Mouse (Mus musculus): ENCODE measurements around the gene 2010111I01Rik. TPM values are rescaled to one million over a fixed set of nuclear protein-coding genes. Genes with fewer than 3 reads are reported as not detected.
"Not testable (repeated sequence)": the region's sequence is repeated elsewhere in the genome, so short reads cannot be mapped to it uniquely, and the experiment has no call there.

2010111I01Rik gene
- total and polyA plus RNA-seq, 2 experiments from 2014 or later: 107 to 149 TPM

DNA sequence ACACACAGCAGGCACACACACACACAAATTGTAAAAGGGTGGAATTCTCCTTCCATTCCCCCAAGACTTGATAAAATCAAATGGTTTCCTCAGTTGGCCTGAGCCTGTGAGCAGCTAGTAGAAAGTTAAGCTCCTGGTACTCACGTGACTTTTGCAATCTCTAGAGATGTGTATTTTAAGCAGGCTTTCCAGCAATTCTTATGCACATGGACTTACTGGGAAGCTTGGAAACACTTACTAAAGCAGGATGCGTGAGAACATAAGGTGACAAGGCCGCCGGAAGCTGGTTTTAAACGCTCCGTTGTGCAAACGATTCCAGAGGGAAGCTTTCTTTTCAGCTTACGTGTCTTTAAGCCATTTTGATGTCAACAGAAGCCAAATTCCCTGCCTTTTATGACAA is 41.5 kb upstream of the 2010111I01Rik start:
- no peak overlapping the region for H3K9ac ChIP-seq (replicated peaks; ENCODE audit: low read depth, low read length)
- no peak overlapping the region for H3K27ac ChIP-seq (ENCODE audit: low read depth)
- no peak overlapping the region for H3K4me3 ChIP-seq (ENCODE audit: low read depth, low read length)
- ATAC-seq (ENCODE audit: insufficient read depth, low read depth) (peak; percentile 54; the same call in 1 of the 2 replicates), DNase-seq (ENCODE audit: low spot score) (peak; percentile 45)
- 52% methylated on average over 8 of the region's 8 CpGs for WGBS
- H3K27me3 ChIP-seq (ENCODE audit: control insufficient read depth, insufficient read depth, low read length): no peaks in the 10 kb centered on the region
- no peak for TF ChIP-seq EP300 (IDR thresholded peaks at IDR 0.05; ENCODE audit: low read depth)
- TF ChIP-seq CTCF (IDR thresholded peaks at IDR 0.05; ENCODE audit: low read depth): no peak
- no peaks in the 10 kb centered on the region for H3K4me1 ChIP-seq (ENCODE audit: control insufficient read depth, insufficient read depth)
- no peaks in the 10 kb centered on the region for H3K9me3 ChIP-seq (replicated peaks; ENCODE audit: control insufficient read depth, low read length)
- no peaks in the 10 kb centered on the region for H3K36me3 ChIP-seq (replicated peaks; ENCODE audit: control insufficient read depth, insufficient read depth, low read length)
- H3K4me2 ChIP-seq (ENCODE audit: low read depth, low read length): no peak overlapping the region

DNA sequence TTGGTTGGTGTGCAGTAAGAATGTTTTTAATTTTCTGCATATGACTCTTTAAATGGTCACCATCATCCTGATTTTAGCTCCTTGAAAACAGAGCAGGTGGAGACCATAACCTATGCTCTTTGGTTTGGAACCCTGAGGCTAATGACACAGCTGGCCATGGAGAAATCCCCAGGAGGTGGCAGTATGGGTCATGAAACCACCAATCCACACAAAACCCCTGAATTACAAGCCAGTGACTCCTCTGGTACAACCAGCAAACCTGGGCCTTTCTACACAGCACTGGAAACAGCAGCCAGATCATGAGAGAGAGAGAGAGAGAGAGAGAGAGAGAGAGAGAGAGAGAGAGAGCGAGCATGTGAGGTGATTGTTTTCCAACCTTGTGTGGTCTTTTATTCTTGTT is 38.2 kb upstream of the 2010111I01Rik start:
- no peak overlapping the region for H3K4me3 ChIP-seq (ENCODE audit: low read depth, low read length)
- H3K36me3 ChIP-seq (replicated peaks; ENCODE audit: control insufficient read depth, insufficient read depth, low read length): no peaks in the 10 kb centered on the region
- 71% methylated on average over 1 of the region's 1 CpGs for WGBS
- peak; percentile 65 for DNase-seq (ENCODE audit: low spot score)
- H3K4me2 ChIP-seq (ENCODE audit: low read depth, low read length): no peak overlapping the region
- no peak overlapping the region for H3K27ac ChIP-seq (ENCODE audit: low read depth)
- no peaks in the 10 kb centered on the region for H3K27me3 ChIP-seq (ENCODE audit: control insufficient read depth, insufficient read depth, low read length)
- peak; percentile 47; the same call in 1 of the 2 replicates for ATAC-seq (ENCODE audit: insufficient read depth, low read depth)
- no peaks in the 10 kb centered on the region for H3K9me3 ChIP-seq (replicated peaks; ENCODE audit: control insufficient read depth, low read length)
- no peak overlapping the region for H3K9ac ChIP-seq (replicated peaks; ENCODE audit: low read depth, low read length)
- H3K4me1 ChIP-seq (ENCODE audit: control insufficient read depth, insufficient read depth): no peaks in the 10 kb centered on the region
- TF ChIP-seq EP300 (IDR thresholded peaks at IDR 0.05; ENCODE audit: low read depth): no peak
- TF ChIP-seq CTCF (IDR thresholded peaks at IDR 0.05; ENCODE audit: low read depth): peak; percentile 72

DNA sequence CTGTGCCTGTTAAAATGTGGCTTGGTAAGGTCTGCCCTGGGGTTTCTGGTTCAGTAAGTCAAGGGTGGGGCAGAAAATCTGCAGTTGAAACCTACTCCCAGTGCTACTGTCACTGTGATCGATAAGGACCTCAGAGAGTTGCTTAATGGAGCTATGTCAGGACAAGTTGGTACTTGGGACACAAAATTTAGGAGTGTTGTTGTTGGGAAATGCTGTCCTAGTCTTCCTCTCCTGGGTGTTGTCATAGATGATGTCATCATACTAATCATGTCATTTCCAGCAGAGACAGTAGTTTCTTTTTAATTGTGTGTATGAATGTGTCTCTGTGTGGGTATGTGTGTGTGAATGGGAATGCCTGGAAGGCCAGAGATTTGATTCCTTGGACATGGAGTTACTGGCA is 37.2 kb upstream of the 2010111I01Rik start:
- WGBS: 76% methylated on average over 1 of the region's 1 CpGs
- ATAC-seq (ENCODE audit: insufficient read depth, low read depth): no peak
- no peak overlapping the region for H3K4me3 ChIP-seq (ENCODE audit: low read depth, low read length)

DNA sequence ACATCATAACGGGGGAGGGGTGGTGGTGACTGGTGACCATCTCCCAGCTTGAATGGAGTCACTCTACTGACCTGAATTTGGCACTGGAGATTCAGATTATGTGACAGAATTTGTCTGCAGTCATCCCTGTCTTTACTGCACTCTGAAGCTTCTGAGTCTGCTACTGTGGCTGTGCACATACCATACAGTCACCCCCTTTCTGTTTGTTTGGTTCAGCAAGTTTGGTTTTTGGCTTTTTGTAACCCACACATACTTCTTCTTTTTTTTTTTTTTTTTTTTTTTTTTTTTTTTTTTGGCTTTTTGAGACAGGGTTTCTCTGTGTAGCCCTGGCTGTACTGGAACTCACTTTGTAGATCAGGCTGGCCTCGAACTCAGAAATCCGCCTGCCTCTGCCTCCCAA is 35.5 kb upstream of the 2010111I01Rik start:
- H3K9me3 ChIP-seq (replicated peaks; ENCODE audit: control insufficient read depth, low read length); H3K36me3 ChIP-seq (replicated peaks; ENCODE audit: control insufficient read depth, insufficient read depth, low read length); H3K4me2 ChIP-seq (ENCODE audit: low read depth, low read length); H3K4me3 ChIP-seq (ENCODE audit: low read depth, low read length); DNase-seq (ENCODE audit: low spot score); H3K4me1 ChIP-seq (ENCODE audit: control insufficient read depth, insufficient read depth); H3K9ac ChIP-seq (replicated peaks; ENCODE audit: low read depth, low read length); H3K27ac ChIP-seq (ENCODE audit: low read depth); H3K27me3 ChIP-seq (ENCODE audit: control insufficient read depth, insufficient read depth, low read length); ATAC-seq (ENCODE audit: insufficient read depth, low read depth): not testable (repeated sequence)
- WGBS: 86% methylated on average over 3 of the region's 3 CpGs

More for the DNA sequence above, 37.2 kb upstream of the 2010111I01Rik start:
- TF ChIP-seq CTCF (IDR thresholded peaks at IDR 0.05; ENCODE audit: low read depth) (no peak), EP300 (IDR thresholded peaks at IDR 0.05; ENCODE audit: low read depth) (no peak)
- Histone ChIP-seq H3K4me1 (ENCODE audit: control insufficient read depth, insufficient read depth) (no peaks in the 10 kb centered on the region), H3K27ac (ENCODE audit: low read depth) (no peak overlapping the region), H3K27me3 (ENCODE audit: control insufficient read depth, insufficient read depth, low read length) (no peaks in the 10 kb centered on the region), H3K36me3 (replicated peaks; ENCODE audit: control insufficient read depth, insufficient read depth, low read length) (no peaks in the 10 kb centered on the region), H3K9me3 (replicated peaks; ENCODE audit: control insufficient read depth, low read length) (no peaks in the 10 kb centered on the region), H3K9ac (replicated peaks; ENCODE audit: low read depth, low read length) (no peak overlapping the region), H3K4me2 (ENCODE audit: low read depth, low read length) (no peak overlapping the region)
- DNase-seq (ENCODE audit: low spot score): no peak

DNA sequence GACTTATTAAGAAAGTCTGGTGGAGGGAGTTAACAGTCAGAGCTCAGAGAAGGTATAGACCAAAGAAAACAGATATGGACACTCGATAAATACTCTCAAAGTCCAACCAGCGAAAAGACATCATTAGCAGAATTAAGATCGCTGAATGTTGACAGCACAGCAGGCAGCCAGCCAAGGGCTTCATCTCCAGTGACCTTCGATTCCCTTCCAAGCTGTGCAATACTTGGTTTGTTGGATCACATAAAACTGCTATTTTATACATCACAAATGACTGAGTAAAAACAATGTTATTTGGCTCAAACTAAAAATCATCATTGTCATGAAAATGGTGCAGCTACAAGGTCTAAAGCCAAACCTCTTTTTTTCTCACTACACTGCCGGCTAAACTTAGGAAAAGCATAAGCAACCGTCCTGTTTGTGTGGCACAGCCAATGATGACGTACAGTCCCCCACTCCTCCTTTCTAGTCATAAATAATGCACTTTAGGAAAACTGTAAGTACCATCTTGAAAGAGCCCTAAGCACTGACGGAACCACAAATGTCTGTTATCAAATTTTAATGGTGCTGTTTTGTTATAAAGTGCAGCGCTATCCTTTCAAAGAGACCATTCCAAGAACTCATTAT is 34.8 kb upstream of the 2010111I01Rik start:
- Histone ChIP-seq H3K36me3 (replicated peaks; ENCODE audit: control insufficient read depth, insufficient read depth, low read length) (no peaks in the 10 kb centered on the region), H3K27me3 (ENCODE audit: control insufficient read depth, insufficient read depth, low read length) (no peaks in the 10 kb centered on the region), H3K27ac (ENCODE audit: low read depth) (no peak overlapping the region), H3K4me3 (ENCODE audit: low read depth, low read length) (no peak overlapping the region), H3K9ac (replicated peaks; ENCODE audit: low read depth, low read length) (no peak overlapping the region), H3K4me1 (ENCODE audit: control insufficient read depth, insufficient read depth) (no peaks in the 10 kb centered on the region), H3K4me2 (ENCODE audit: low read depth, low read length) (no peak overlapping the region), H3K9me3 (replicated peaks; ENCODE audit: control insufficient read depth, low read length) (no peaks in the 10 kb centered on the region)
- ATAC-seq (ENCODE audit: insufficient read depth, low read depth) (no peak), DNase-seq (ENCODE audit: low spot score) (no peak)
- WGBS: 74% methylated on average over 9 of the region's 9 CpGs
- TF ChIP-seq EP300 (IDR thresholded peaks at IDR 0.05; ENCODE audit: low read depth) (no peak), CTCF (IDR thresholded peaks at IDR 0.05; ENCODE audit: low read depth) (no peak)

- no peaks in the 10 kb centered on the region for H3K36me3 ChIP-seq (replicated peaks; ENCODE audit: control insufficient read depth, insufficient read depth, low read length)
- no peak for TF ChIP-seq CTCF (IDR thresholded peaks at IDR 0.05; ENCODE audit: low read depth)
- no peak for TF ChIP-seq EP300 (IDR thresholded peaks at IDR 0.05; ENCODE audit: low read depth)
- no peaks in the 10 kb centered on the region; the same call in 1 of the 2 replicates for H3K4me1 ChIP-seq (ENCODE audit: control insufficient read depth, insufficient read depth)
- no peak overlapping the region for H3K4me3 ChIP-seq (ENCODE audit: low read depth, low read length)
- H3K9ac ChIP-seq (replicated peaks; ENCODE audit: low read depth, low read length): no peak overlapping the region
- WGBS: 76% methylated on average over 4 of the region's 4 CpGs
- no peak for ATAC-seq (ENCODE audit: insufficient read depth, low read depth)
- no peak overlapping the region for H3K4me2 ChIP-seq (ENCODE audit: low read depth, low read length)
- no peaks in the 10 kb centered on the region for H3K27me3 ChIP-seq (ENCODE audit: control insufficient read depth, insufficient read depth, low read length)
- no peak overlapping the region for H3K27ac ChIP-seq (ENCODE audit: low read depth)
- DNase-seq (ENCODE audit: low spot score): no peak
- H3K9me3 ChIP-seq (replicated peaks; ENCODE audit: control insufficient read depth, low read length): no peaks in the 10 kb centered on the region
Observed at GRCm38 (mm10) chr13:62932452-62932851, 32.2 kb upstream of the 2010111I01Rik start.

Data from heart, postnatal 0 days (tissue).